Mouse (Mus musculus) megakaryocyte progenitor cell, adult 5-6 weeks (primary cell): Measurements from ENCODE around the gene Tbc1d2b. TPM values are rescaled to one million over a fixed set of nuclear protein-coding genes. Genes with fewer than 3 reads are reported as not detected.
A peak's percentile ranks its signal among the peaks of the same experiment; 100 is the strongest.

Experiments used
- ATAC-seq: replicated peaks from 2 replicates; pipeline ENCODE4 v1.8.0; 2016; ENCODE audit warnings: mild to moderate bottlenecking, moderate TSS enrichment, inconsistent platforms; ENCODE audit not compliant: poor library complexity
- total RNA-seq, 2 experiments: library from RNA; stranded (forward) in 1 of 2; stranded (reverse) in 1 of 2; fragments of 157-497, 149-512 nt in 1 of 2; fragments of 200-1000 nt in 1 of 2; gene quantifications; 2 replicates each; pipeline versions ENCODE4 v1.2.3 to v1.2.4; 2015 to 2017

Tbc1d2b gene
- total RNA-seq, 2 experiments from 2014 or later = 46.2 to 51.4 TPM

GRCm38 (mm10) chr9:90181656-90182388 is 88.8 kb downstream of the Tbc1d2b start:
- ATAC-seq = no peak

DNA sequence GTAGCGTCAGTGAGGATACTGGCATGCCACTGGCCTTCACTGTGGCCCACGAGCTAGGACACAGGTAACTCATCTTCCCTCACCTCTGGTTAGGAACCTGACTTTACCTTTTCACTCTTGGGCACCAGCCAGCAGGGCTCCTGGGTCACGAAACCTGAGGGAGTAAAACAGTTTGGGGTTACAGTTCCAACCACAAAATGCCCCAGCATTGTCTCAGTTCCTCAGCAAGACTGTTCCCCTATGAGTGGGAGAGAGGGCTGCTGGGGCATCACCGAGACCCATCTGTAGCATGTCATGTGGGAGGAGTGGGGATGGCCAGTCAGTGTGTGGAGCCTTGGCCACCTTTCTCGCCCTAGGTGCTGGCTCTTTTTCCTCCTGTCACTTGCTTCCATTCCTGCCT is 91.2 kb downstream of the Tbc1d2b start:
- no peak for ATAC-seq

DNA sequence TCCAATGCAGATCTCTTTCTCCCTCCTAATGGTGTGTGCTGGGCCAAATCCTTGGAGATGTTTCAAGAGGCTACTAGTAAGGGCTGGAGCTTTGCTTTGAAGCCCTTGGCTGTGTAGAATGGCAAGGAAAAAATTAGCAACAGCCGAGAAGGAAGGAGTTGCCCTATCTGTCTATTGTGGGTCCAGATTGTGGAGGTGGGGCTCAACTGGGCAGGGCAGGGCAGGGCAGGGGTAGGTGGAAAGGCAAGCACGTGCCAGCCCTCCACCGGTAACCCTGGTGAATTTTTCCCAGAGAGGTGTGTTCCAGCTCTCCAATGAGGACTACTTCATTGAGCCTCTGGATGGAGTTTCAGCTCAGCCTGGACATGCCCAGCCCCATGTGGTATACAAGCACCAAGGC is 97.3 kb downstream of the Tbc1d2b start:
- ATAC-seq = no peak

- ATAC-seq = peak; percentile 90
Measured at GRCm38 (mm10) chr9:90172528-90173321, 97.9 kb downstream of the Tbc1d2b start.

GRCm38 (mm10) chr9:90171421-90171820 is 99.2 kb downstream of the Tbc1d2b start:
- no peak for ATAC-seq

- ATAC-seq = no peak
Measured at GRCm38 (mm10) chr9:90169965-90170364, 100.6 kb downstream of the Tbc1d2b start.

DNA sequence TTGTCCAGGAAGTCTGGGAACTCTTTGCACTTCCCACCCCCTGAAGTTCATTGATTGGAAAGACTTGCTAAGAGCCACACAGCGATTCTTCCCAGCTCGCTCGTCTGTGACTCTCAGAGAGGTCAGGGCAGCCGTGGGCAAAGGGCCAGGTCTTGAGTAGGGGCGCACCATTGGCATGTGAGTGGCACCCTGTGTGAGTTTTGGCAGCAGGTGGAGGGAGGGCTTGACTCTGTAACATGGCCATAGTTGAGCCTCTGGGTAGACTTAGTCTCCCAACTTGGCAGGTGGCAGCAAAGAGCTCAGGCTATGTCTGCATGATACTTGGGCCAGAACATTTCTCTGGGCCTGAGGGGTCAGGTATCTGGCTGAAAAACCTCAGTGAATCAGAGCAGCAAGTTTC is 104.0 kb downstream of the Tbc1d2b start:
- ATAC-seq = no peak

GRCm38 (mm10) chr9:90165590-90165989 is 105.0 kb downstream of the Tbc1d2b start:
- ATAC-seq = no peak

DNA sequence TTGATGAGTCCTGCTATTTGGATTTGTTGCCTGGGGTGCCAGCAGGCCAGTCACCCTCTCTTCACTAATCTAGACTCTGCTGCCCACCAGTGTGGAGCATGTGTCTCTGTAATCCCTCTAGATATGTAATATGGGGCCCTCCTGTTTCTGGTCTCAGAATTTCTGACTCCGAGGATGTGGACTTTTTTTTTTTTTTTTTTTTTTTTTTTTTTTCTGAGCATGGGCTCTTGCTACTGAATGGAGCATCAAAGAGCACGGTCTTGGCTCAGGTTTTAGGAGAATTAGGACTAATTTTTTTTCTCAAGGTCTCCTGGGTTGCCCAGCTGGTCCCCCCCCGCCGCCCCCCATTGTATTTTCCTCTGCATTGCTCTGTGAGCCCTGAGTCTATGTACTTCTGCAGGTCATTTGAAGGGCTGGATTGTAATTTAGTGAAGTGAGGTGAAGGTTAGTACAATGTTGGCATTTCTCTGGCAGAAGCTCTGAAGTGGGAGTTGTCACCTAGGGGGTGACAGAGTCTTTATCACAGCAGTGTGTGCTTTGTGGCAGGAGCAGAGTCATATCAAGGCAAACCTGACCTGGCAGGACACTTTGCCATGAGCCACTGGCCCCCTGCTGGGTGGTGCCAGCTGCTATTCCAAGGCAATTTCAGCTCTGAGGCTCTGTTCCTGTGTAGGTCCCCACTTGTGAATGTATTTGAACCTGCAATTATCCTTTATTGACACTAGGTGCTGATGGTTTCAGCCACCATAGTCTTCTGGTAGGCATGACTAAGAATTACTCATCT is 105.7 kb downstream of the Tbc1d2b start:
- ATAC-seq = peak; percentile 21

- peak; percentile 10; the same call in 1 of the 2 replicates for ATAC-seq
Measured at GRCm38 (mm10) chr9:90163749-90164095, 106.9 kb downstream of the Tbc1d2b start.

GRCm38 (mm10) chr9:90162926-90163748 is 107.5 kb downstream of the Tbc1d2b start, which contains the start of gene Adamts7:
Adamts7 (plus strand) TSS chr9:90163069.
- peak; percentile 35 for ATAC-seq

- peak; percentile 91 for ATAC-seq
Measured at GRCm38 (mm10) chr9:90162243-90162925, 108.2 kb downstream of the Tbc1d2b start.

Other genes with a start within 250 kb of the Tbc1d2b start
- gene Ctsh, start 216.7 kb downstream of the Tbc1d2b start, total RNA-seq (2015) = 78.9 and 96.1 TPM in 2 replicates
- 44.7 and 52.8 TPM in 2 replicates for gene Ctsh, start 216.7 kb downstream of the Tbc1d2b start, total RNA-seq (2017)
- 366 and 378 TPM in 2 replicates for gene Morf4l1, start 156.0 kb downstream of the Tbc1d2b start, total RNA-seq (2015)
- gene Morf4l1, start 156.0 kb downstream of the Tbc1d2b start, total RNA-seq (2017) = 192 and 278 TPM in 2 replicates
- not detected in 2 replicates for gene Adamts7, start 107.7 kb downstream of the Tbc1d2b start, total RNA-seq (2015)
- gene Adamts7, start 107.7 kb downstream of the Tbc1d2b start, total RNA-seq (2017) = 0.07 TPM in 1 of 2 replicates, not detected in the other